Mouse (Mus musculus) testis, adult 2 months (tissue): ENCODE data around the gene Wdfy2. TPM values are rescaled to one million over a fixed set of nuclear protein-coding genes. Genes with fewer than 3 reads are reported as not detected.

Source experiments
- H3K27ac ChIP-seq: fragments of 200-500 bp; 2 replicates; pipeline ENCODE4 v1.5.1; 2012; ENCODE audit warnings: low read depth, low read length; ENCODE audit not compliant: control insufficient read depth, insufficient read depth
- H3K27me3 ChIP-seq: fragments of 200-500 bp; 2 replicates; pipeline ENCODE4 v1.6.1; 2012; ENCODE audit warnings: mild to moderate bottlenecking, low read length, moderate library complexity; ENCODE audit not compliant: control insufficient read depth, insufficient read depth
- H3K36me3 ChIP-seq: fragments of 200-500 bp; 2 replicates; pipeline ENCODE4 v1.6.1; 2012; ENCODE audit warnings: mild to moderate bottlenecking, low read length; ENCODE audit not compliant: control insufficient read depth, insufficient read depth
- H3K4me1 ChIP-seq: fragments of 200-500 bp; 2 replicates; pipeline ENCODE4 v1.6.1; 2012; ENCODE audit warnings: low read length; ENCODE audit not compliant: control insufficient read depth, insufficient read depth
- H3K4me3 ChIP-seq: fragments of 200-500 bp; 2 replicates; pipeline ENCODE4 v1.5.1; 2012; ENCODE audit warnings: low read depth, mild to moderate bottlenecking, low read length, moderate library complexity, mixed read lengths; ENCODE audit not compliant: control insufficient read depth
- CTCF ChIP-seq: fragments of 200-500 bp; IDR thresholded peaks from 2 replicates; pipeline ENCODE4 v1.5.1; 2012; ENCODE audit warnings: low read depth, mild to moderate bottlenecking, inconsistent platforms, low read length, moderate library complexity; ENCODE audit not compliant: control insufficient read depth, insufficient read depth, insufficient replicate concordance
- POLR2A ChIP-seq: fragments of 200-500 bp; IDR thresholded peaks from 2 replicates; pipeline ENCODE4 v1.6.1; 2012; ENCODE audit warnings: low read depth, mild to moderate bottlenecking, inconsistent platforms, low read length, moderate library complexity; ENCODE audit not compliant: control insufficient read depth
- polyA plus RNA-seq: library from polyadenylated mRNA; depleted of rRNA; stranded (reverse); fragments of >200 nt; gene quantifications from 2 replicates; pipeline ENCODE4 v1.2.3, GENCODE M21; 2012; rRNA removed

The Wdfy2 gene
- 4.1 and 4.2 TPM in 2 replicates for polyA plus RNA-seq

DNA sequence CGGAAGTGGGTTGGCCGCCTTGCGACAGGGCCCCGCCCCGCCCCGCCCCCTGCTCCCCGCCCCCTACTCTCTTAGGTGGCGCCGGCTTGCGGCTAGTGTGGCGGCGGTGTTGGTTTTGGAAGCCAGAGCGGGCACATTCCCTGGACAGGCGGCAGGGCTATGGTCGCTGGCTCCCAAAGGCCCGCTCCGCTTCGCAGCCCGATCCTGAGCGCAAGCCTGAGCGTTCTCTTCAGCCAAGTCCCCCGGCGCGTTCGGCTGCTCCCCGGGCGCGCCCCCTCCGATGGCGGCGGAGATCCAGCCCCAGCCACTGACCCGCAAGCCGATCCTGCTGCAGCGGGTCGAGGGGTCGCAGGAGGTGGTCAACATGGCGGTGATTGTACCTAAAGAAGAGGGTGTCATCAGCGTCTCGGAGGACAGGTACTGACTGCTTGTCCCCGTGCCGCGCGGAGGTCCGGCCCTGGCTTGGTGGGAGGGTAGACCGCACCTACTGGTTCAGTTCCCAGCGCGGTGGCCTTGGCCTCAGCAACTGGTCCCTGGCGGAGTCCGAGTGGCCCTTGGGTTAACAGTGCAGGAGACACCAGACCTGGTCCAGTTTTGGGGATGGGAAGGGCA is at the start of gene Wdfy2:
Wdfy2 (plus strand) TSS at position 38 of the 612 bp plus-strand sequence.
- Histone ChIP-seq H3K36me3 (no peaks in the 10 kb centered on the region), H3K27ac (peak within 1 kb of the TSS; percentile 95), H3K27me3 (no peaks in the 10 kb centered on the region), H3K4me3 (peak within 1 kb of the TSS; percentile 96), H3K4me1 (0 out of 2 replicates have a peak, but pooled peaks cover 2% of the 10 kb centered on the region)
- TF ChIP-seq CTCF (no peak), POLR2A (peak; percentile 22; the same call in 1 of the 2 replicates)

DNA sequence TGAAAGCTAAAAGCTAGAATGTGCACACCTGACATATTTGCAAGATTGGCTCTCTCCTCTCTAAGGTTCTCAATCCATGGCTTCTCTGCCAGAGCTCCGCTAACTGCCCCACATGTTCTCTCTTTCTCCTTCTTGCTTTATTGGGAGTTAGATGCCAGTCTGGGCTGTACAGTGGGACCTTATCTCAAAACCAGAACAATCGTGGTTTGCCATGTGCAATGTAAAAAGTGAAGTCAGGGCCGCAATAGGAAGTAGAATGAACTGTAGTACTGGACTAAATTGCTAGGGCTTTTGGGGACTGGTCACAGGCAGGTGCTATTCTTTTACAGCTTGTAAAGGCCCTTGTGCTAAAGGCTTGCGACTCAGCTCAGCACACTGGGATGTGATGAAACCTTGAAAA is 48.2 kb upstream of the Wdfy2 start:
- Histone ChIP-seq H3K4me1 (no peaks in the 10 kb centered on the region), H3K27ac (no peak overlapping the region), H3K27me3 (no peaks in the 10 kb centered on the region), H3K36me3 (no peaks in the 10 kb centered on the region), H3K4me3 (no peak overlapping the region)
- TF ChIP-seq CTCF (no peak), POLR2A (no peak)

DNA sequence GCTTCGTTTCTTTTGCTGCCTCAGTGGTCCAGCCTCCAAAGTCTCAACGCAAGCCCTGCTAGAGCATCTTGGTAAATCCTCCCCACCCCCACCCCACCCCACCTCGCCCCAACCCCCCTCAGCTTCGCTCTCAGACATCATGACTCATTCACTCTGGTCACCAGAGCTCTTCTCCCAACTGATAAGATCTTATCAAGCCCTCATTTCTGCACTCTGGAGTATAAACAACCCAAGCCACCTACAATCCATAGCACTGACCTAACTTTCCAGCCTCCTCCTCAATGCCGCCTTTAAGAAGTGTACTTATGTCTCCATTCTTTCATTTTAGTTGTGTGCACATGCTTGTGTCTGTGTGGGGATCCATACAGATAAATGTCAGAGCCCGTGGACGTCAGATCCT is 41.8 kb upstream of the Wdfy2 start:
- H3K4me1 ChIP-seq: peaks cover 5% of the 10 kb centered on the region
- no peaks in the 10 kb centered on the region for H3K36me3 ChIP-seq
- H3K27ac ChIP-seq: no peak overlapping the region
- no peaks in the 10 kb centered on the region for H3K27me3 ChIP-seq
- H3K4me3 ChIP-seq: no peak overlapping the region
- TF ChIP-seq CTCF (no peak), POLR2A (no peak)

DNA sequence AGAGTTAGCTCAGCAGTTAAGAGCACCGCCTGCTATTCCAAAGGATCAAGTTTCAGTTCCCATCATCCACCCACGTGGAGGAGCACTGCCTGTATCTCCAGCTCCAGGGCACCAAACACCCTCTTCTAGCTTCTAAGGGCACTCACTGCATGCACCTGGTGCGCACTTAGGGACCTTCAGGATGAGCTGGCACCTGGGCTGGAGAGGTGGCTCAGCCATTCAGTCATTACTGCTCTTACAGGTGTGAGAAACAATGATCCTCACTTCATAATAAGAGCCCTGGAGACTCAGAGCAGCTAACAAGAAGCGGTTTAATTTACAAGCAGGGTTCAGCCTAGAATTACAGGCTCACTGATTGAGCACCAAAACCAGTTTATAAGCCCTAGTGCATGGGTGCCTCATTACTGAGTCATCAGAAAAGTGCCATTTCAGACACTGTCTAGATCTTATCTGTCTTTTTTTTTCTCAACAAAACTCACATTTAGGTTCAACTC is 38.8 kb upstream of the Wdfy2 start:
- Histone ChIP-seq H3K27ac (no peak overlapping the region), H3K27me3 (no peaks in the 10 kb centered on the region), H3K4me1 (peaks cover 5% of the 10 kb centered on the region), H3K36me3 (no peaks in the 10 kb centered on the region), H3K4me3 (no peak overlapping the region)
- TF ChIP-seq POLR2A (no peak), CTCF (no peak)

DNA sequence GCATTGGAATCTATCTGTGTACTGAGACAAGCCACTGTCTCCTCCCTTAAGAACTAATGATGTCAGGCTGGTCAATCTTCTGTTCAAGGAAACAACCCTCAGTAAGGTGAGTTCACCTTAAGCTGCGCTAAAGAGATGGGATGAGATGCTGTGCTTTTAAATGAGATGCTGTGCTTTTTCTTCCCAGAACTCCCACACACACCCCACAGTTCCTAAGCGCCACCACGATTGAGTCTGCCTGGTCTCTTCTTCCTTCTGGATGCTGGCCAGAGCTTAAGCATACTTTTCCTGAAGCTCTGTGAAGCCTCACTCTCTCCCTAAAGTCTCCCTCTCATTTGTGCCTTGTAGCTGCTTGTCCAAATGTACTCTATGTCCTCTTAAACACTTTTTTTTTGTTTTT is 36.7 kb upstream of the Wdfy2 start:
- Histone ChIP-seq H3K36me3 (no peaks in the 10 kb centered on the region), H3K4me3 (no peak overlapping the region), H3K27ac (no peak overlapping the region), H3K27me3 (no peaks in the 10 kb centered on the region), H3K4me1 (peaks cover 5% of the 10 kb centered on the region)
- TF ChIP-seq CTCF (no peak), POLR2A (no peak)

DNA sequence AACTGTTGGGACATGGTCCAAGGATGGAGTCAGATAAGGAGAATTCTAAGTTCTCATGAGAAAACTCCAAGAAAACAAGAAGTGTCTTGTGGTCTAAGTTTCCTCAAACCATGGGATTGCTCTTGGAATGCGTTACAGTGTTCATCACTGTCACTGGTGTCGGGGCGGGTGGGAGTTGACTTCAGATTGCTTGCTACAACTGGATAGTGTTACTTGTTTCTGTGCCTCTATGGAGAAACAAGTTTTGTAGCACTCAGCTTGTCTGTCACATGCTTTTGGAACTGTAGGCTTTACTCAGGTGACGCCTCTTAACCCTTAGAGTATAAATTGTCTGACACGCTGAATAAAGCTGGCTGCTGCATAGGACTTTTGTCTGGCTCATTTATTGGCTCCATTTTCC is 34.3 kb upstream of the Wdfy2 start:
- no peaks in the 10 kb centered on the region for H3K27me3 ChIP-seq
- H3K27ac ChIP-seq: no peak overlapping the region
- TF ChIP-seq CTCF: no peak
- TF ChIP-seq POLR2A: no peak
- no peaks in the 10 kb centered on the region for H3K36me3 ChIP-seq
- H3K4me1 ChIP-seq: peaks cover 2% of the 10 kb centered on the region
- H3K4me3 ChIP-seq: no peak overlapping the region

DNA sequence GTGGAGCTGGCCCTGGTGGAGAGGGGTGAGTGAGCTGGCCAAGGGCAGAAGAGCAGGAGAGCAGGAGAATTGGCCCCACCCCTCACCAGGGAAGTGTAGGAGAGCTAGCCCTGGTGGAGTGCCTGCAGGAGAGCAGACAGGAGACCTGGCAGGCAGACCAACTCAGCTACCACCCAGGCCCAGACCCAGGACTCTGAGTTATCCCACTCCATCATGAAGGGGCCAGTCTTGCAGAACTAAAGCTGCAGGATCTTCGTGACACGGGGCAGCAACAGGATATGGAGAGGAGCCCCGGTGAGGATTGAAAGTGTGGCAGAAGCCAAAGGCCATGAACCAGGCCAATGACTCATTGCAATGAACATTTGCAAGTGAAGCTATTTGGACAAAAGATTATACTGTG is 30.6 kb upstream of the Wdfy2 start:
- no peaks in the 10 kb centered on the region for H3K27me3 ChIP-seq
- H3K4me3 ChIP-seq: no peak overlapping the region
- H3K27ac ChIP-seq: no peak overlapping the region
- no peaks in the 10 kb centered on the region for H3K4me1 ChIP-seq
- no peaks in the 10 kb centered on the region for H3K36me3 ChIP-seq
- TF ChIP-seq CTCF: no peak

DNA sequence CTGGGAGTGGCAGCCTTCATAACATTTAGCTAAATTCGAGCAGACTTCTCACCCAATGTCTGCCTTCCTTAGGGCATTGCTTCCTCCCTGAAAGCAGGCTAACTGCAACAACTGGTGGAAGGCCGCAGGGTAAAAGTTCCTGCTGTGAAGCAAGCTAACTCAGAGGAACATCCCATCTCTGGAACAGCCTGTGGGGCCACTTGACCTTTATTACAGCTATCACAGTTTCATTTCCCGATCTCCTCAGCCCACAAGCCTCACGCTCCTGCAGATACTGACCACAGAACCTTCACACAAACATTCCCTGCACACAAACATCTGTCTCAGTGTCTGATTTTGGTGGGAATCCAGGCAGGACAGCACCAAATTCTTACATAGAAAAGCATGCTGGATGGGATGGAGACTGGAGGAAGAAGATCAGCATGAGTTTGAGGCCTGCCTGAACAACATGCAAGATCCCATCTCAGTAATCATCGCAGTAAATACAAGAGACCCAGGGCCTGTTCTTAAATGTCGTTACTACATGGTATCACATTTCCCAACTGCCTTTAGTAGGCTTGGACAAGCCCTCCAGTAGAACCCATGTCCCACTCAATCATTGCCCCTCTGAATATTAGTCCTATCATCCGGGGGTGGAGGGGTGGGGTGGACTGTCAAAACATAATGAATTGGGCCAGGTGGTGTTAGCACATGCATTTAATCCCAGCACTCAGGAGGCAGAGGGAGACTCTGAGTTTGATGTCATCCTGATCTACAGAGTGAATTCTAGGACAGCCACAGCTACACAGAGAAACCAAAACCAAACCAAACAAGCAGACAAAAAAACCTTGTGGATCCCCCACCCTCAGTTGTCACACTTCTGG is 28.6 kb upstream of the Wdfy2 start:
- no peak overlapping the region for H3K27ac ChIP-seq
- H3K36me3 ChIP-seq: no peaks in the 10 kb centered on the region
- H3K27me3 ChIP-seq: no peaks in the 10 kb centered on the region

More for the DNA sequence above, 28.6 kb upstream of the Wdfy2 start:
- H3K4me3 ChIP-seq: no peak overlapping the region
- H3K4me1 ChIP-seq: no peaks in the 10 kb centered on the region
- TF ChIP-seq POLR2A (no peak), CTCF (no peak)
